Mouse (Mus musculus) layer of hippocampus, postnatal 10 days (tissue): ENCODE data around the gene Ctsc. TPM values are rescaled to one million over a fixed set of nuclear protein-coding genes. Genes with fewer than 3 reads are reported as not detected.
A peak's percentile ranks its signal among the peaks of the same experiment; 100 is the strongest.
"Not testable (repeated sequence)": the region's sequence is repeated elsewhere in the genome, so short reads cannot be mapped to it uniquely, and the experiment has no call there.

Experiments
- DNase-seq, 2 experiments: peaks; one replicate each; pipeline ENCODE4 v3.0.0; 2021; ENCODE audit warnings: low spot score in 2 of 2
- long read RNA-seq: library from polyadenylated mRNA; stranded (forward); transcript quantifications from one replicate; pipeline ENCODE4 v2.0.0, GENCODE M21; 2023
- total RNA-seq, 2 experiments: library from RNA; stranded (reverse); gene quantifications; 2 replicates each; pipeline ENCODE4 v1.2.3; 2021

The Ctsc gene
- total RNA-seq = 10 to 100 TPM; 14.9 to 21.8 TPM
- long read RNA-seq, transcript Ctsc-201 (7 exons, 2,493 nt) = major isoform, 11 of 12 reads
- long read RNA-seq, partial matches to known transcripts = 0 of 12 reads
- long read RNA-seq, other reads (novel, unspliced or antisense) = 1 of 12 reads

- DNase-seq = peak; percentile 62 to 71
Observed at GRCm38 (mm10) chr7:88277858-88278627, at the start of gene Ctsc. Gene Ctsc, plus strand, starts transcription at chr7:88278085.

DNA sequence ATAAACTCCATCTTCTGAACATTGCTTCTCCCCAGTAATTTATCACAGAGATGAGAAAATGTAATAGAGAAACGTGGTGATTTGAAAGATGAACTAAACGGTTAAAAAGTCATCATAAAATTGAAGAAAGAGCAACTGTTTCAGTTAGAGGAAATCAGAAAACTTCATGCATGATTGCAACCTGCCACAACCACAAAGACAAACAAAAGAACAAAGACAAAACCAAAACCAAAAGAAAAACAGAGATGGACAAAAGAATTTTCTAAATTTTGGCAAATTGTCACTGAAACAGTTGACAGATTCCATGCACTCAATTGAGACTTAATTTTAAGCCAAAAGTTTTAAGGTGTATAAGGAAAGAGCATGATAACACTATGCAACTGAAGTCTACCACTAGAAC lies 48.8 kb upstream of the Ctsc start:
- no peak for DNase-seq

GRCm38 (mm10) chr7:88230121-88230520 lies 47.8 kb upstream of the Ctsc start:
- no peak for DNase-seq

DNA sequence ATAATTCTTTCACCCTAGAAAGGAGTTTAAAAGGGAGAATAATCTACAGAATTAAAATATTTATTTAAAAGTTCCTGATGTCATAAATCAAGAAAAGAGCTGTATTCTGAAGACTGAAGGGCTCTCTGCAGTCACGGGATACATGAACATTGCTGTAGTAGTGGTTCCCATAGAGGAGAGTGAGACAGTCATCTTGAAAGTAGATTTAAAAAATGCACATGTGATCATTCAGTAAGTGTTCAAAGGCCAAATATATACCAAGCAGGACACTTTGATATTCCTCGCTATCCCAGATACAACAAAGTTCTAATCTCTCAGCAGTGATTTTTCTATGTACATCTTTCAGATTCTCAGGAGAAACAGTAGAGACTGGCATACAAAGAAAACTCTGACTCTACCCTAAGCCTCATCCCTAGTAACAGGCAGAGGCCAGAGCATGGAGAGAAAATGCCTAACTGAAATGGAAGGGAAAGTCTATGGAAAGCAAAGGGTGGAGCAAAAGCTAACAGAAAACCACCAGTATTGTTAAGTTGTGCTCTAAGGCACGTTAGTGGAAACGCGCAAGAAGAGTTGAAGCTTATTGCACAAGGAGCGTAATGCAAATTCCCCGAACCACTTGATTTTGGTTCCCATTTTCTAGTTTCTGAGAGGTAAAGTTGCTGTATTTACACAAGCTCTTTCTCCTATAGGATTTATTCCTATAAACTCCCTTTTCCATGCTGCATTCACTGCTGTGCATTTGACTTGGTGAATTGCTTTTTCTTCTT lies 46.9 kb upstream of the Ctsc start:
- DNase-seq = no peak

DNA sequence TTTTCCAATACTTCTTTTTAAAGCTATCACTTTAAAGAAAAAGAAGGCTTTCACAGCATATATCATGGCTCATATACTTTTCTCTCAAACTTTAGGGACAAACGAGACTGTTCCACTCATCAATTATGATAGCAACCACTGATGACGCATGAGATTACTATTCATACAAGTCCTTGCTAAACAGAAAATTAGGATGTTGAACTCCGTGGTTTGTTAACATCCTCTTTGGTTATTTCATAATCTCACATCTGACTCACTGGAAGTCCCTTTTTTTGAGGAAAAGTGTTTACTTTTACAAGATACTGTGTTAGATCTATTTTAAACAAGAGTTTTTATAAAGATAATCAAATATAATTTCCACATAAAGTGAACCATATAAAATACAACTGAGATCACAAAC lies 34.8 kb upstream of the Ctsc start:
- DNase-seq = no peak

GRCm38 (mm10) chr7:88244462-88244861 lies 33.4 kb upstream of the Ctsc start:
- DNase-seq = no peak

GRCm38 (mm10) chr7:88250380-88250779 lies 27.5 kb upstream of the Ctsc start:
- DNase-seq = not testable (repeated sequence)

- DNase-seq = no peak
Observed at GRCm38 (mm10) chr7:88251535-88251934, 26.4 kb upstream of the Ctsc start.

DNA sequence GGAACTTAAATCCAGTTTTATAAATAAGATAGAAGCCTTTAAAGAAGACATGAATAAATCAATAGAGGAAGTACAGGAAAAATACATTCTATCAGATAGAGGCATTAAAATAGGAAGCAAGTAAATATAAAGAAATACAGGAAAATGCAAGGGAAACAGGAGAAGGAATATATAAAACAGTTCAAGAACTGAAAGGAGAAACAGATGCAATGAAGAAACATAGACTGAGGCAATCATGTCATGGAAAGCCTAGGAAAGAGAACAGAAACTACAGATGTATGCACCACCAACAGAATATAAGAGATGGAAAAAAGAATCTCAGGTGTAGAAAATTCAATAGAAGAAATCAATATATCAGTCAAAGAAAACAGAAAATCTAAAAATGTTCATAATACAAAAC lies 25.8 kb upstream of the Ctsc start:
- DNase-seq = no peak

DNA sequence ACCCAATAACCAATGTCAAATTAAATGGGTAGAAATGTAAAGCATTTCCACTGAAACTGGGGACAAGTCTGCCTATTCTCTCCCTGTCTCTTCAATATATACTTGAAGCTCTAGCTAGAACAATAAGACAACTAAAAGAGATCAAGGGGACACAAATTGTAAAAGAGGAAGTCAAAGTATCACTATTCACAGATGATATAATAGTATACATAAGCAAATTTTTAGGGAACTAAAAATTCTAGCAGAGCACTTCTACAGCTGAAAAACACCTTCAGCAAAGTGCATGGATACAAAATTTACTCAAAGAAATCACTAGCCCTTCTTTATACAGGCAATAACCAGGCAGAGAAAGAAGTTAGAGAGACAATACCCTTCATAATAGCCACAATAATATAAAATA lies 23.0 kb upstream of the Ctsc start:
- no peak for DNase-seq

GRCm38 (mm10) chr7:88259155-88259925 lies 18.5 kb upstream of the Ctsc start:
- DNase-seq = no peak

DNA sequence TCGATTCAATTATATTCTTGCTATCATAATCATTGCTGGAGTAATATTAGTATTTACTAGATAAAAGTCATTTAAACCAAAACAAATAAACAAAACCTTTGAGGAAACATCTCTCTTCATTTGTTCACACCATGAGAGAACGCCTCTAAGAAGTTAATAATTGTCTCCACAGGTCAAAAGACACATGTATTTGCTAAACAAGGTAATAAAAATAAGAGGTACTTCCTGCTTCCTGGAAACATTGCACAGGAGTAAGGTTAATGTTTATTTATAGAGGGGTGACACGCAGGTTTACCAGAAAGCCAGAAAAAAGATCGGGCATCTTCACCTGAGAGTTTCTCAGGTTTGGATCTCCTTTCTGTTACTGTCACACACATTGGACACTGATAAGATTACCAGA lies 16.1 kb upstream of the Ctsc start:
- DNase-seq = no peak

- DNase-seq = no peak
Observed at GRCm38 (mm10) chr7:88264861-88265260, 13.0 kb upstream of the Ctsc start.

- no peak for DNase-seq
Observed at GRCm38 (mm10) chr7:88269913-88270312, 8.0 kb upstream of the Ctsc start.

- DNase-seq = no peak
Observed at GRCm38 (mm10) chr7:88271531-88271930, 6.4 kb upstream of the Ctsc start.

DNA sequence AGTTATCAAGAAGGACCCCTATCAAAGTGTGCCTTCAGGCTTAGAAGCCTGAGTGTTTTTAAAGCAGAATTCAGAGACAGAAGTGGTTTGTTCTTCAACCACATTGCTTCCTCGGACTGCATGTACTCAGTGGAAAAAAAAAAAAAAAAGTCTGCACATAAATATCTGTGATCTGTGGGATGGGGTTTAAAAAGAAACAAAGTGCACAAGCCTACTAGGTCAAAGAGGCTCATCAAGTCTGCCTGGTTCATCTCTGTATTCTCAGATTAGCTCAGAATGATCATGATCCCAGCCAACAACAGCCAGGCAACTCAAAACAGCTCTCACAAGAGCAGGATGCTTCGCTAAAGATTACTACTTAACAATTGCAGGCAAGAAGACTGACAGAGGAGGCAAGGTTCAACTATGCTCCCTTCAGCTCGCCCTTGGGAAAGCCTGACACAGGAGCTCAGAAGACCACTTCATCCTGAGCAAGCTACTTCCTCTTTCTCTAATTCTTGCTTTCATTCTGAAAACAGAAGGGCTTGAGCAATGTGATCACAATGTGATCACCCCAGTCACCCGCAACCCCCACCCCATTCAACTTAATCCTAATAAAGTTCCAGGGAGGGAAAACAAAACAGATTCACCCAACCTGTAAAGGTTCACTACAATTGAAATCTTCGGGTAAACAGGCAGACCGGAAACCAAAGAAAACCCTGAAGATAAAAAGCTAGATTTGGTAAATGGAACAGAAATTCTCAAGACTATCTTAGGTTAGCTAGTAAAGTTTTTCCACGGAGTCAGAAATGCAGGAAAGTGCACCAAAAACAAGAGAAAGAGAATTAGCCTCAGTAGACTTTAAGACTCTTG lies 745 bp upstream of the Ctsc start:
- DNase-seq = peak in 1 of 2 experiments; percentile 3

DNA sequence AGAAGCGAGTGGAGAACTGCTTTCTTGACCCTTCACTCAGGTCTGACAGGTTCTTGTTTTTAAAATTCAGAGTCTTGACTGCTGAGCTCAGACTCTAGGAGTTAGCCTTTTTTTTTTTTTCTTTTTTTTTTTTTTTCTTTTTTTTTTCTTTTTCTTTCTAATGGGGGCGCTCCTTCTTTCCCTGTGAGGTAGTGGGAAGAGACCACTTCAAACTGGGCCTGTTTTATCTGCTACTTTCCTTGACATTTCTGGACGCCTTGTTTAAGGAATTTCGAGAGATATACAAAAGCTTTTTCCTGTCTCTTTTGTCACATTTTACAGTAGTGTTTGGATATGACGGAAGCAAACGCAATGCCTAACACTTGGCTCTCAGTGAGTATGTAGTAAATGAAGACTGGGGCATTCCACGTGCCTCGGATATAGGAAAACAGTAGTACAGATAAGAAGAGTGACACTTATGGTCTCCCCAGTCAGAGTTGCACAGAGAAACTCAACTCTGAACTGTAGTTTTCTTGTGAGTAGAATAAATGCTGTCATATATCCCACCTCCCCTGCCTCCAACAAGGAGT lies 827 bp downstream of the Ctsc start:
- no peak for DNase-seq

GRCm38 (mm10) chr7:88285276-88285675 lies 7.4 kb downstream of the Ctsc start:
- no peak for DNase-seq

- DNase-seq = no peak
Observed at GRCm38 (mm10) chr7:88291036-88291435, 13.2 kb downstream of the Ctsc start.

GRCm38 (mm10) chr7:88292044-88292443 lies 14.2 kb downstream of the Ctsc start:
- no peak for DNase-seq
